In the genomic region with DNA sequence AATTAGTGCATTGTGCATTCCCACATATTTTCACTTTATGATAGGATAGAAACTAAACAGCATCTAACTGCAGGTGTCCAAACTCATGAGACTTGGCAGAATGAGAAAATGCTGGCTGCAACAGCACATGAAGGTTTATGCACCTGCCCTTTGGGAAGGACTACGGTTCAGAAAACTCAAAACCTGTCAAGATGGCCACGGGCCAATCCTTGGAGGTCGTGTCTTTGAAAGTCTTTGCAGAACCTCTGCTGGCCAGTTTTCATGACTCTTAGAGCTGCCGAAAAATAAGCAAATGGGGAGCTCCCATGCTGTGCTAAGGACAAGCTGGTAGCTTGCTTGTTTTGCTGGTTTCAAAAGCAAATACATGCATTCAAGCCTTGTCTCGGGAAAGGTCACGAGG, we compare ENCODE assay signal across 18 mouse cellular contexts.
A peak's percentile ranks its signal among the peaks of the same experiment; 100 is the strongest.
DNase-seq lines count a peak whose midpoint lies in the region.
"Had no signal": no experiment of that assay in that cellular context is flagged by ENCODE, and none has a peak within 500 bp of the region (broad histone marks: within the 10 kb centered on the region; RNA-seq: fewer than 3 reads in every experiment).

No protein-coding gene starts in this region.

- intact Hi-C loops in left cerebral cortex, postnatal 4 days (cut with DNase I) = no loop called here
- intact Hi-C loops in left cerebral cortex, postnatal 14 days (cut with DNase I) = no loop called here

- DNase-seq in cerebellum, adult 11-12 months = peak; percentile 9
- no peak for DNase-seq in cerebellum, adult 8-10 months
- peak; percentile 50 for DNase-seq in left cerebral cortex, postnatal 4 days
- no peak for DNase-seq in left cerebral cortex, postnatal 14 days (ENCODE audit: low spot score in 2 of 2)
- peak; percentile 8 for DNase-seq in cerebellum, adult 9-10 months
- peak; percentile 18 to 34 for DNase-seq in cerebellum, postnatal 36 days
- DNase-seq in frontal cortex, postnatal 10 days (ENCODE audit: low spot score in 2 of 2) = no peak
- DNase-seq in testis, postnatal 10 days (ENCODE audit: low spot score) = no peak
- DNase-seq: adrenal gland, adult 8-10 months; forebrain, postnatal 0 days; gastrocnemius, postnatal 25 days; heart, adult 18-20 months; heart, postnatal 4 days; kidney, adult 11 months; lung, embryonic 14.5 days; lung, postnatal 14 days; midbrain, embryonic 14.5 days; right cerebral cortex, adult 18-20 months had no signal

Comparison
In these comparisons a context has a peak if more than half of its experiments do, and no peak if none do; other contexts are left out.
1. DNase-seq: peak in cerebellum, adult 11-12 months (single experiment), left cerebral cortex, postnatal 4 days (single experiment), cerebellum, adult 9-10 months (single experiment) and cerebellum, postnatal 36 days (2 of 2); none in cerebellum, adult 8-10 months (single experiment), left cerebral cortex, postnatal 14 days (0 of 2), frontal cortex, postnatal 10 days (0 of 2) and testis, postnatal 10 days (single experiment).